ENCODE assay signal across 7 mouse cellular contexts in genomic region chr16:29761779-29762277, GRCm38 (mm10).
DNase-seq lines count a peak whose midpoint lies in the region; ATAC-seq lines count a peak whose summit lies in the region.

No protein-coding gene starts in this region.

- ATAC-seq in forebrain, embryonic 14.5 days, result peak; percentile 60; the same call in 1 of the 2 replicates

- no peak overlapping the region for H3K4me2 ChIP-seq in forebrain, embryonic 14.5 days (ENCODE audit: low read length)

- DNase-seq in ovary, adult 18-20 months (ENCODE audit: low spot score), result peak; percentile 75
- no peak for DNase-seq in ovary, postnatal 10 days (ENCODE audit: low spot score)
- peak; percentile 44 for DNase-seq in forebrain, embryonic 14.5 days (ENCODE audit: low spot score)
- DNase-seq in heart, postnatal 10 days, result peak; percentile 90 to 91
- DNase-seq in lung, postnatal 10 days, result peak; percentile 90
- DNase-seq in cerebellum, adult 9-10 months, result no peak
- no peak for DNase-seq in layer of hippocampus, adult 11-12 months (ENCODE audit: low spot score)

- 41% methylated on average over 6 of the region's 6 CpGs for WGBS in forebrain, embryonic 14.5 days

- no peak overlapping the region for H3K4me3 ChIP-seq in forebrain, embryonic 14.5 days (ENCODE audit: low read depth, low read length)

- no peaks in the 10 kb centered on the region for H3K27me3 ChIP-seq in forebrain, embryonic 14.5 days (replicated peaks; ENCODE audit: control insufficient read depth, insufficient read depth, low read length)

- peaks cover 4% of the 10 kb centered on the region; the same call in 1 of the 2 replicates for H3K9me3 ChIP-seq in forebrain, embryonic 14.5 days (replicated peaks; ENCODE audit: control insufficient read depth, low read length)

- no peaks in the 10 kb centered on the region for H3K4me1 ChIP-seq in forebrain, embryonic 14.5 days (ENCODE audit: control insufficient read depth, insufficient read depth, low read length)

- intact Hi-C loops in heart, postnatal 10 days (cut with DNase I), result loop anchor here (5.0 kb wide), 1 partner anchor 50 kb away; no protein-coding TSS in a partner anchor

- H3K36me3 ChIP-seq in forebrain, embryonic 14.5 days (ENCODE audit: control insufficient read depth, insufficient read depth, low read length), result no peaks in the 10 kb centered on the region

- no peak overlapping the region for H3K9ac ChIP-seq in forebrain, embryonic 14.5 days (ENCODE audit: low read length)

- H3K27ac ChIP-seq in forebrain, embryonic 14.5 days (ENCODE audit: low read depth, low read length), result no peak overlapping the region

Comparison
In these comparisons a context has a peak if more than half of its experiments do, and no peak if none do; other contexts are left out.
1. DNase-seq: peak in ovary, adult 18-20 months (single experiment), forebrain, embryonic 14.5 days (single experiment), heart, postnatal 10 days (2 of 2) and lung, postnatal 10 days (single experiment); none in ovary, postnatal 10 days (single experiment), cerebellum, adult 9-10 months (single experiment) and layer of hippocampus, adult 11-12 months (single experiment).